Mouse (Mus musculus) embryo, embryonic 11.5 days (tissue): ENCODE results near the gene Gabarap.
"Not testable (repeated sequence)": the region's sequence is repeated elsewhere in the genome, so short reads cannot be mapped to it uniquely, and the experiment has no call there.

Experiments
- DNase-seq: peaks from one replicate; pipeline ENCODE4 v3.0.0-alpha.2; 2012; ENCODE audit warnings: low read depth, low spot score

Gene Gabarap

DNA sequence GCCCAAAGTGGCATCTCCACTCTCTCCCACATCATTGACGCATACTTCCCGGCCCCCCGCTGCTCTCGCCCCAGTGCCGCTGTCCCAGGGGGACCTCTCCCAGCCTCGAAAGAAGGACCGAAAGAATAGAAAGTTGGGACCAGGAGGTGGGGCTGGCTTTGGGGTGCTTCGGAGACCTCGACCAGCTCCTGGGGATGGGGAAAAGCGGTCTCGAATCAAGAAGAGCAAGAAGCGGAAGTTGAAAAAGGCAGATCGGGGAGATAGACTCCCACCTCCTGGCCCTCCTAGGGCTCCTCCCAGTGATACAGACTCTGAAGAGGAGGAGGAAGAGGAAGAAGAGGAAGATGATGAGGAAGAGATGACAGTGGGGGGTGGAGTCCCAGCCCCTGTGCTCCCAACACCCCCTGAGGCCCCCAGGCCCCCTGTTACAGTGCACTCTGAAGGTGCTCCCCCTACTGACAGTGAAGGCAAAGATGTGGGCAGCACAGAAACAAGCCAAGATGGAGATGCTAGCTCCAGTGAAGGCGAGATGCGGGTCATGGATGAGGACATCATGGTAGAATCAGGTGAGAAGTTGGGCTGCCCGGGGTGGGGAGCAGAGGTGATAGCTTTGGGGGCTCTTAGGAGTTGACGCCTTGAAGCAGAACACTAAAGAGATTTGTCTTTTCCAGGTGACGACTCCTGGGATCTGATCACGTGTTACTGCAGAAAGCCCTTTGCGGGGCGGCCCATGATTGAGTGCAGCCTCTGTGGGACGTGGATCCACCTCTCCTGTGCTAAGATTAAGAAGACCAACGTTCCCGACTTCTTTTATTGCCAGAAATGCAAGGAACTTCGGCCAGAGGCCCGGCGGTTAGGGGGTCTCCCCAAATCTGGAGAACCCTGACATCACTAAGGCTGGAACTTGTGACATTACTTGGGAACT is 7.9 kb downstream of the Gabarap start:
- no peak for DNase-seq

DNA sequence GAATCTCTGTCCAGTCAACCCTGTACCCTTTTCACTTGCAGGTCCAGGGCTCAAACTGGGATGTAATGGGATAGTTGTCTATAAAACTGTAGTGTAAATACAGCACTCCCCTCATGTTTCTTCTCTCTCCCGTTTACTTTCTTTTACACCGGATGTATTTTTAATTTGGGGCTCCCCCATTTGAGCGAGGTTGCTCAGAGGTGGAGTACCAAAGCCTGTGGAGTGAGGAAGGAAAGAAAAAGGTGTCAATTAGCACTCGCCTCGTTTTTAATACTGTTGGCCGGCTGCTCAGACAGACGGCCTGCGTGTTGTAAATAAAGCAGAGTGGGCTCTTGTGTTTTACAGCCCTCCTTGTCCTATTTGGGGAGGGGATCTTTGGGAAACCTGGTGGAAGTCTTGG is 8.7 kb downstream of the Gabarap start:
- no peak for DNase-seq

GRCm38 (mm10) chr11:70000396-70000898 is 9.5 kb downstream of the Gabarap start, which contains the start of gene Dvl2:
Dvl2 (plus strand) TSS chr11:70000595.
- peak; percentile 95 for DNase-seq

- DNase-seq = no peak
Observed at GRCm38 (mm10) chr11:70001159-70001558, 10.2 kb downstream of the Gabarap start.

GRCm38 (mm10) chr11:70001865-70002264 is 10.9 kb downstream of the Gabarap start:
- no peak for DNase-seq

GRCm38 (mm10) chr11:70002471-70002870 is 11.5 kb downstream of the Gabarap start:
- no peak for DNase-seq

DNA sequence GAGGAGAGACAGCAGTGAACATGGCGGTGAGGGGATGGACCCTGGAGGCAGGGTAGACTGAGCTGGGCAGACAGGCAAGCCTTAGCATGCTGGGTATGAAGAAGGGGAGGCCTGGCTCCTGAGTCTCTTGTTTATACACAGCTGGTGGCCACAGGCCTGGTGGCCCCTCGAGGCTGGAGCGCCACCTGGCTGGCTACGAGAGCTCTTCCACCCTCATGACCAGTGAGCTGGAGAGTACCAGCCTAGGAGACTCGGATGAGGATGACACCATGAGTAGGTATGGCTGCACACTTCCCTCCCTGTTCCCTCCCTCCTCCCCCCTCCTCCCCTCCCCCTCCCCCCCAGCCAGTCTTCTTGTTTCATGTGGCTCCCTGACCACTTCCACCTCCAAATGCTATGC is 14.6 kb downstream of the Gabarap start:
- DNase-seq = no peak

DNA sequence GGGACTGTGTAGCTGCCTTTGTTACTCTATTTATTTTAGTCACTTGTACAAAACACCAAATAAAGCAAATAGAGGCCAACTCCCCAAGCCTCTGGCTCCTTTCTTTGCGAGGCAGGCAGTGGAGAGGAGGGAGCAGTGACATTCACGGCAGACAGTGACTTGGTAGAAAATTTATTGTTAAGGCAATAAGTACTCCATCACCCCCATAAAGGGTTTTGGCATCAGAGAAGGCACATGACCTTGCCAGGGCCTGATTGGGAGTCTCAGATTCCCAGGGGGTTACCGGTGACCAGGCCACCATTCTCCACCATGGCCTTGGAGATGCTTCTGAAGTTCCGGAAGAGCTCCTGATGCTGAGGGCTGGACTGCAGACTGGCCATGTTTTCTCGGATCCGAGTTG is 19.1 kb downstream of the Gabarap start:
- no peak for DNase-seq

DNA sequence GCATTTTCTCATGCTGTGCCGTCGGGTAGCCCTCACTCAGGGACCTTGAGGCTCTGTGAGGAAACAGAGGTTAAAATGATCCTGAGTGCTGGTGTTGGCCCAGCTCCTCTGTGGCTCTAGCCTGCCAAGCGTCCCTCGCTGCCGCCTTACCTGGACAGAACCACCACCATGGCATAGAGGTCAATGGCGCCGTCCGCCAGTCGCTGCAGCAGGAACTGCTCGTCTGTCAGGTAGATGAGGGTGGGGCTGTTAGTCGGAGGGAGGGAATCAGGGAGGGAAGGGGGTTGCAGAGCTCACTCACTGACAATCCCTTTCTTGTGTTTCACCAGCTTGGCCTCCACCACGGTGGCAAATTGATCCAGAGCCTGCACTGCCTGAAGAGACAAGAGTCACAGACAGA is 19.6 kb downstream of the Gabarap start:
- DNase-seq = no peak

GRCm38 (mm10) chr11:70010961-70011360 is 20.0 kb downstream of the Gabarap start:
- no peak for DNase-seq

- no peak for DNase-seq
Observed at GRCm38 (mm10) chr11:70012931-70013330, 22.0 kb downstream of the Gabarap start.

DNA sequence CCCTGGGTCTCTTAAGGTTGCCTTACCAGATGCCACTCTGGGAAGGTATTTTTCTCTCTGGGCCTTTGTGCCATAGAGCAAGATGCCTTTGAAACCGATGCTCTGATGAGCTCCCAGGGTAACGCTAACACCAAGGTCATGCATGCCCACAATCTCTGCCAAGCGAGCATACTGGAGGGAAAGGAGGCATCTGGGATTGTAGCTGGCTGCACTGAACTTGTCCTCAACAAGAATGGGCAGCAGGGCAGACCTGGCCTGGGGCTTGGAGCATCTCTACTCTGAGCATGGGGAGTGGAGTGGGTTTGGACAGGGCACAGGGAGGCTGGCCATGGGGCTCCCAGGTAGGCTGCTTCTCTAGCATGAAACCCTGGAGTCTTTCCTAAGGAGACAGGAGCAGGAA is 22.5 kb downstream of the Gabarap start:
- no peak for DNase-seq

GRCm38 (mm10) chr11:70014051-70014450 is 23.1 kb downstream of the Gabarap start:
- no peak for DNase-seq

DNA sequence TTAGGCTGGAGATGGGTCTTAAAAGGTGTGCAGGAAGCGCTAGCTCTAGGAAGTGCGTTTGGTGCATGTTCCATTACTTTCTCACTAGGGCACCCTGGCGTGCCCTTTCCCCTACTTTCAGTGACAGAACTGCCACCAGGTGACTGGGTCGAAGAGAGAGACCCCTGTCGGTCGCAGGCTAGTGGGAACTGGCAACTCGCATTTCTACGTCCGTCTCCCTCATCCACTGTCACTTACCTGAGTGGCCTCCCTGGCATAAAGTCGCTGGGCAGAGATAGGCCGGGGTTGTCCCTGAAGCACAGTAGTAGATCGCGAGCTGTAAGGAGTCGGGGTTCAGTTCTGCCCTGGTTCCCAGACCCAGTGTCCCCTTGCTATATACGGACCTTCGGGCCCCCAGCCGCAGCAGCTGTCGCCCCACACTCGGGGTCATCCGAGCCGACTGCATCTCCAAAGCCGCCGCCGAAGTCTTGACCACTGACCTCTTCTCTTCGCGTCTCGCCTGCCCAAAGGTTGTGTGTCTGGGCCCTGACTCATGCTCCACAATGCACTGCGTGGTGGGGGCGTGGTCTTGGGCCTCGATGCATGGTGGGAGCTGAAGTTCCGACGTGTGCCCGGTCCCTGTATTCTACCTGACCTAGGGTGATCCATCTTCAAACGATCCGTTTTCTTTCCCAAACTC is 24.1 kb downstream of the Gabarap start, which contains the start of gene Acadvl:
Acadvl (minus strand) TSS at position 532 of the 679 bp plus-strand sequence.
- peak; percentile 72 for DNase-seq

DNA sequence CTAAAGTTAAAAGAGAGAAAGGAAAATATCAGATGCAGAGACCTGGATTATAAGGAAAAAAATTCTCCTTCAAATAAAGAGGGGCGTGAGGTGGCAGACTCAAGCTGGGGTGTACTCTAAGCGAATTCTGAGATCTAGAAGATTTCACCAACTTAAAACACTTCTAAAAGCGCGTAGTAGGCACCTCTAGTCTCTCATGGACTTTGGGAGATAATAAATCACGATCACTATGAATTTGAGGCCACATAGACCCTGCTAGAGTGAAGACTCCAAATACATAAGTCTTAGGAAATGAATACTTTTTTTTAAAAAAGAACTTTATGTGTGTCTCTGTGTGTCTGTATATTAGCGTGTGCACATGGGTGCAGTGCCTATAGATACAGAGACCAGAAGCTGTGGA is 24.7 kb downstream of the Gabarap start:
- DNase-seq = no peak

- DNase-seq = not testable (repeated sequence)
Observed at GRCm38 (mm10) chr11:70016177-70016576, 25.2 kb downstream of the Gabarap start.

- DNase-seq = no peak
Observed at GRCm38 (mm10) chr11:70016669-70017068, 25.7 kb downstream of the Gabarap start, which contains the start of gene Dlg4. Dlg4 (plus strand) TSS chr11:70016942.

DNA sequence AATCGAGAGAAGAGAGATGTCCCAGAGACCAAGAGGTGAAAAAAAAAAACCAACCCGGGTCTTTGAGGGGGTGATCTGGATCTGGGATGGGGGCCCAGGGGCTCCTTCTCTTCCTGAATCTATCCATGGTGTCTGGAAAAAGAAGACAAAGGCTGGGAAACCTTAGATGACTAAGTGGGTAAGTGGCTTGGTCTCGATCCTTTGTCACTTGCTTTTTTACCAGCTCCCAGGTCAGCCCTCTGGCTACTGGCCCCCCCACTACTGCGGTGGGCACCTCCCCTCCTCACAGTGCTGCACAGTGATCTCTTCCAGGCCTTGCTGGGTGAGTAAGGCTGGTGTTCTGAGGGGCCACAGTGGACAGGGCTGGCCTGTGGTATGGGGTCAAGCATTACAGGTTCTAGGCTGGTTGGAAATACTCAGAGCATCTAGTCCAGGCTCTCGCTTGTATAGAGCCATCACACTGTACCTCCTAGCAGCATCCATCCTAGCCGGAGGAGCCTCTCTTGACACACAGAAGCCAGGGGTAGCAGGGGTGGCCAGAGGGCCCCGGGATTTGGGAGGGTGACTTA is 26.3 kb downstream of the Gabarap start:
- DNase-seq = no peak

DNA sequence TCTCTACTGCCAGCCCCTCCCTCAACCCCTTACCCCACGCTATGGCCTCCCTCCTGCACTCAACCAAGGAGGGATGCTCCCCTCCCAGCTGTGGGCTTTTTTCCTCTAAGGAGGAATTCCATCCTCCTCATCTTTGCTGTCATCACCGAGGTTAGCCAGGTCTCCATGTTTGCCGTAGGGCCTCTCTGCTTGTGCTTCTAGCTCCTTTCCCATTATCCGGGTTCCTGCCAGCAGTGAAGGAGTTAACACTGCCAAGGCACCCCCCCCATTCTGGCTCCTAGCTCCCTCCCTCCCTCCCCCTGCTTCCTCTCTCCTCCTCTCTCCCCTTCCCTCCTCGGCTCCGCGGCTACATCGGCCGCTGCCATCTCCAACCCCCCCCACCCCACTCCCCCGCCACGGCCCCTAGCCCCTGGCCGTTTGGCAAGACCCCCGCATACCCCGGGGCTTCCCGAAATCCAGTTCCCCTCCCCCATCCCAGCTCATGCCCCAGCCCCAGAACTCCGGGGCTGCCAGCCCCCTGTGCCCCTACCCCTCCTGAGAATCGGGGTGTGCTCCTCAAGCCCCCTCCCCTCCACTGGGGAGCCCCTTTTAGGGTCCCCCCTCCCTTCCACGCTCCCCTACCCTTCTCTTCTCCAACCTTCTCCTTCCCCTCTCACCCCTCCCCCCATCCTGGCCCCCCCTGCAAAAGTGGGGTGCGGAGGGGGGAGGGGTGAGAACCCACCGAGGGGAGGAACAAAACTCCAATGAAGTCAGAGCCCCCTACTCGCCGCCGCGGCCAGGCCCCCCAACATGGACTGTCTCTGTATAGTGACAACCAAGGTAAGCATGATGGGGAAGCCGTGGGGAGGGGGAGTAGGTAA is 27.4 kb downstream of the Gabarap start:
- no peak for DNase-seq

DNA sequence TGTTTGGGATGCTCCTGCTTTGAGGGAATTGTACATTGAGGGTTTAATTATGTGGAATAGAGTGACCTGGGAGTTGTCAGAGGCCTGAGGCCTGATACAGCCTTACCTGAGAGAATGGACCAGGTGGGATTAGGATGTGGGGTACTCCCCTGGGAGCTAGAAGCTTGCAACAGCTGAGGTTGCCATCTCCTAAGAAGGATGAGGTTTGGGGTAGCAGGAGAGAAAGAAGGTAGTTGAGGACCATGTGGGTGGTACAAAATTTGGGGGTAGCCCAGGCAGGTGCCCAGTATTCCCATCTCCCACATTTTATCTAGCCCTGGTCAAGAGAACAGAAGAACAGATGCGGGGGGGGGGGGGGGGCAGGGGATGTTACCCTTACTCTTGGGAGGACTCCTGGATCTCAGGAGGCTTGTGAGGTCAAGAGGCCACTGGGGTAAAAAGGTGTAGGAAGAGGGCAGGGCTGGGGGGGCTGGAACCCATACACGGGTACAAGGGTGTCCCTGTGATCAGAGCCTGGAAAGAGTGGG is 28.6 kb downstream of the Gabarap start:
- DNase-seq = no peak
